Mouse (Mus musculus): Measurements from ENCODE around the gene Pih1d1. TPM values are rescaled to one million over a fixed set of nuclear protein-coding genes. Genes with fewer than 3 reads are reported as not detected.
A peak's percentile ranks its signal among the peaks of the same experiment; 100 is the strongest.

The Pih1d1 gene
- total RNA-seq, 2 experiments from 2014 or later, result 43.2 to 47.0 TPM

GRCm38 (mm10) chr7:45126147-45126843 is 27.8 kb upstream of the Pih1d1 start:
- no peak for DNase-seq (ENCODE audit: extremely low spot score in 1 of 2, low spot score in 1 of 2)

GRCm38 (mm10) chr7:45126844-45127699 is 27.0 kb upstream of the Pih1d1 start:
- no peak for DNase-seq (ENCODE audit: extremely low spot score in 1 of 2, low spot score in 1 of 2)

GRCm38 (mm10) chr7:45127700-45128224 is 26.3 kb upstream of the Pih1d1 start:
- no peak for DNase-seq (ENCODE audit: extremely low spot score in 1 of 2, low spot score in 1 of 2)

GRCm38 (mm10) chr7:45128624-45129246 is 25.4 kb upstream of the Pih1d1 start, which contains the start of gene Rpl13a:
TSS of gene Rpl13a (minus strand) at chr7:45128761.
- peak; percentile 90 to 93 for DNase-seq (ENCODE audit: extremely low spot score in 1 of 2, low spot score in 1 of 2)

GRCm38 (mm10) chr7:45129318-45129717 is 24.8 kb upstream of the Pih1d1 start:
- no peak for DNase-seq (ENCODE audit: extremely low spot score in 1 of 2, low spot score in 1 of 2)

GRCm38 (mm10) chr7:45129776-45130512 is 24.2 kb upstream of the Pih1d1 start:
- DNase-seq (ENCODE audit: extremely low spot score in 1 of 2, low spot score in 1 of 2), result no peak

GRCm38 (mm10) chr7:45131850-45132249 is 22.3 kb upstream of the Pih1d1 start:
- no peak for DNase-seq (ENCODE audit: extremely low spot score in 1 of 2, low spot score in 1 of 2)

- DNase-seq (ENCODE audit: extremely low spot score in 1 of 2, low spot score in 1 of 2), result no peak
These were observed 20.5 kb upstream of the Pih1d1 start for GRCm38 (mm10) chr7:45133446-45134159.

- no peak for DNase-seq (ENCODE audit: extremely low spot score in 1 of 2, low spot score in 1 of 2)
These were observed 19.5 kb upstream of the Pih1d1 start for GRCm38 (mm10) chr7:45134544-45135026.

- no peak for DNase-seq (ENCODE audit: extremely low spot score in 1 of 2, low spot score in 1 of 2)
These were observed 18.7 kb upstream of the Pih1d1 start for GRCm38 (mm10) chr7:45135370-45135769.

GRCm38 (mm10) chr7:45135993-45136567 is 18.0 kb upstream of the Pih1d1 start, which contains the start of the genes Gm45713 and Flt3l:
TSS of gene Gm45713 (minus strand) at chr7:45136231.
TSS of gene Flt3l (minus strand) at chr7:45136432.
- peak; percentile 77 to 91 for DNase-seq (ENCODE audit: extremely low spot score in 1 of 2, low spot score in 1 of 2)

GRCm38 (mm10) chr7:45137171-45138006 is 16.7 kb upstream of the Pih1d1 start:
- DNase-seq (ENCODE audit: extremely low spot score in 1 of 2, low spot score in 1 of 2), result no peak

- no peak for DNase-seq (ENCODE audit: extremely low spot score in 1 of 2, low spot score in 1 of 2)
These were observed 15.7 kb upstream of the Pih1d1 start for GRCm38 (mm10) chr7:45138403-45138802.

- DNase-seq (ENCODE audit: extremely low spot score in 1 of 2, low spot score in 1 of 2), result no peak
These were observed 14.0 kb upstream of the Pih1d1 start for GRCm38 (mm10) chr7:45139904-45140723.

- no peak for DNase-seq (ENCODE audit: extremely low spot score in 1 of 2, low spot score in 1 of 2)
These were observed 12.8 kb upstream of the Pih1d1 start for GRCm38 (mm10) chr7:45141319-45141718.

- no peak for DNase-seq (ENCODE audit: extremely low spot score in 1 of 2, low spot score in 1 of 2)
These were observed 12.2 kb upstream of the Pih1d1 start for GRCm38 (mm10) chr7:45141914-45142313.

Measured in layer of hippocampus, postnatal 25 days (tissue).